Mouse (Mus musculus) gastrocnemius, postnatal 25 days (tissue): ENCODE data around the gene Slc16a10. TPM values are rescaled to one million over a fixed set of nuclear protein-coding genes. Genes with fewer than 3 reads are reported as not detected.

ENCODE experiments used
- DNase-seq: peaks from one replicate; pipeline ENCODE4 v3.0.0; 2022
- total RNA-seq, 2 experiments: library from RNA; stranded (reverse); gene quantifications; 1 replicate in 1 of 2; 2 replicates in 1 of 2; pipeline ENCODE4 v1.2.3; 2021

The Slc16a10 gene
- total RNA-seq, 2 experiments from 2014 or later, result 24.1 to 39.7 TPM

DNA sequence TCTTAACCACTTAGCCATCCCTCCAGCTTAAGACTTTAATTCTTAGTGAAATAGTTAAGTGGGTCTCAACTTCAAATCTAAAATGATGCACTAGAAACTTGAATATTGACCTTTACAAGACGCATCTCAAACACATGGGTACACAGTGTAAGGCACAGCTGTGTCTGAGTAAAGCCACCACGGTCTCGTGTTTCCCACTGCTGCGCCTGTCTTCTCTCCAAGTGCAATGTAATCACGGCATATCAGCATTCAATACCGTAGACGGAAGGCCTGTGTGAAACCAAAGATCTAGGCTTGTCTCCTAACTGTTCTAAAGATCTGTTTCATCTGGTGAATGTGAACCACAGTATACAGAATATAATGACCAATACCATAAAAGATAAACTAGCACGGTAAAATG lies 33.1 kb downstream of the Slc16a10 start:
- DNase-seq, result peak; percentile 46

DNA sequence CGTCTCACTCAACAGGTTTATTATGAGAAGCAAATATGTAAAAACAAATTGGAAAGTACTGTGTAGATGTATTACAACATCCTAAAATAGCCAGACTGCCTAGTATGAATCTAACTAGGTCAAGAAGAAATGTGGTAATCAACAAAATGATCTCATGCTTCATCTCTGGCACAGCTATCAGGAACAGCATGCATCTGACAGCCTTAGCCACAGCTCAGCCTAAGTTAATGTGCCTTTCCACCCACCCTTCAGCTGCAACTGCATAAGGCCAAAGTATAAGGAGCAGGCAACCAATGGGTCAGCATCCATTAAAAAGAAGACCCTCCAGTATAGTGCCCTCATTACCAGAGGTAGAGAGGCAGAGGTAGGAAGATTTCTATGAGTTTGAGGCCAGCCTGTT lies 34.1 kb downstream of the Slc16a10 start:
- peak; percentile 36 for DNase-seq

DNA sequence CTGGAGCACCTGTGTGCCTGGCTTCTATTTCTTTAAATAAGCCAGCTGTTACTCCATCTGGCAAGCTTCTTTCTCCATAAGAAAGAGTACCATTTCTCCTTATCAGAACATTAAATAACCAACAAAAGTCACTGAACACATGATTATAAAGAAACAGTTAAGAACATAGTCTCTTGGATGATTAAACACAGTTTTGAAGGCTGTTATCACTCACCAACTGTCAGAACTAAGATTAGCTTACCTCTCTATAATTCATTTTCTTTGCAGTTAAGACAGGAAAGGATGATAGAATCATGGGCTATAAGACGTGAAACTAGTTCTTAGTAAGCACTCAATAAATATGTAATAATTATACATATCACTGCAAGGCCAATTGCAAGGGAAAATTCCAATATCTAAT lies 36.9 kb downstream of the Slc16a10 start:
- DNase-seq, result no peak

DNA sequence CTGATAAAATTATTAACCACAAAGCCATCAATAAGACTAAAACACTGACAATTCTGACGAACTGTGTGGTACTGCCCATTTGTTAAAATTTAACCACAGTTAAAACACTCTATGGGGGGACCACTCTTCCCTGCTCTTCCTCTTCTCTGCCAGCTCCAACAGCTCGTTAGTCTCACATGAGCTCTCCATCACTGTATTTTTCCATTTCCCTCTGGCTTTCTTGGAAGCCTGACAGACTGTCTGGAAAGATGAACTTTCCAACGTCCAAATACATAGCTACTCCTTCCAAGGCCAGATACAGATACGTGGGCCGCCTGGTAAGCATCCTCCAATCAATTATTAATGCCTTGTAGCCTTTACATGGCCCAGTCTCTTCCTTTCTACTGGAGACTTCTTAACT lies 38.3 kb downstream of the Slc16a10 start:
- no peak for DNase-seq

DNA sequence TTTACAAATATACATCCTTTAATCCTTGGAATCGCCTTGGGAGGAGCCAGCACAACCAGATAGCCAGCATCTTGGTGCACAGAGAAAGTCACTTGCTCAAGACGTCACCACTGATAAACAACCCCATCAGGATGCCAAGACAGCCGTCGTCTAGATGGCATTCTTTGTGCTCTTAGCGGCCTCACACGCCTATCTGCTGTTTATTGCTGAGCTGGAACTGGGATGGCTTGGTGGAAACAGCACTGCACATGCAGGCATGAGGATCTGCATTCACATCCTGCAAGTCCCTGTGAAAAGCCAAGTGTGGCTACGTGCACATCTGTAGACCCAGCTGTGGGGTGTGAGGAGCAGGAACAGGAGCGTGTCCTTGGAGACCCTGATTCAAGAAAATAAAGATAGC lies 39.1 kb downstream of the Slc16a10 start:
- DNase-seq, result no peak

DNA sequence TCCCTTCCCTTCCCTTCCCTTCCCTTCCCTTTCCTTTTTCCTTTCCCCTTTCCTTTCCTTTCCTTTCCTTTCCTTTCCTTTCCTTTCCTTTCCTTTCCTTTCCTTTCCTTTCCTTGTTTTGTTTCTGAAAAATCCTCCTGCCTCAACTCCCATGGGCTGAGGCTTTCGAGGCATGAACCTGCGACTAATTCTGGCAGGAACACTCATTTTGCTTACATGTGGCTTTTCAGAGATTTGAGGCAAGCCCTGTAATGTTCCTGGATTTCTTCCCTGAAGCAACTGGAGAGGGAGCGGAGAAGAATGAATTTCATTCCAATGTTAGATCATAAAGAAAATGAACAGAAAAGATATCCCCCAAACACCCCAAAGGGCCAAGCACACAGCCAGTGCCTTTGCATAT lies 39.9 kb downstream of the Slc16a10 start:
- DNase-seq, result no peak

DNA sequence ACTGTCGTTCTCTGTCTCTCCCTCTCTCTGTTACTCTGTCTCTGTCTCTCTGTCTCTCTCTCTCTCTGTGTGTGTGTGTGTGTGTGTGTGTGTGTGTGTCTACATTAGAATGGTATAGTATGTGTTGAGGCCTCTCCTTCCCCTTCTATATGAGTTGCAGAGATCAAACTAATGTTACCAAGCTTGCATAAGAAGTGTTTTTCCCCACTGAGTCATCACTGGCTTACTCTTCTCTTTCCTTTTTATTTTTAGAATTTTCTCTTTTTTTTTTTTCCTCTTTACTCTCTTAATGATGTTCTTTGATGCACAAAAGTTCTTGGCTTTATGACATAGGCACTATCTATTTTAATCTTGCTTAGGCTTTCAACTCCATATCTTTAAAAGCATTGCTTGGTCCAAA lies 43.6 kb downstream of the Slc16a10 start:
- no peak for DNase-seq

DNA sequence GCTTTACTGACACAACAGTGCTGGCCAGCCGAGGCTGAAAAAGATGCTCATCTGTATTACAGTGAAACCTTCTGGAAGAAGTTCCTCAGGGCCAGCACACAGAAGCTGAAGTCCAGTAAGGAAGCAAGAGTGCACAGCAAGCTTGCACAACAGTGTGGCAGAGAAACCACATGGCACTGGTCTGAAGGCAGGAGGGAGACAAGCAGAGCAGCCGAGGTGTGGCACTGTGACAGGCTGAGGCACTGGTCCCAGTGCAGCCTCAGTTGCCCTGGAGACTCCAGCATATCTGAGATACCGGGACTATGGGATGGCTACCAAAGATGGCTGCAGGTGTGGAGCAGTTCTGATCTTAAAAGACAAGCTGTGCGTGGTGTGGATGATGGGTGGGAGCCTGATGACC lies 44.5 kb downstream of the Slc16a10 start:
- no peak for DNase-seq

DNA sequence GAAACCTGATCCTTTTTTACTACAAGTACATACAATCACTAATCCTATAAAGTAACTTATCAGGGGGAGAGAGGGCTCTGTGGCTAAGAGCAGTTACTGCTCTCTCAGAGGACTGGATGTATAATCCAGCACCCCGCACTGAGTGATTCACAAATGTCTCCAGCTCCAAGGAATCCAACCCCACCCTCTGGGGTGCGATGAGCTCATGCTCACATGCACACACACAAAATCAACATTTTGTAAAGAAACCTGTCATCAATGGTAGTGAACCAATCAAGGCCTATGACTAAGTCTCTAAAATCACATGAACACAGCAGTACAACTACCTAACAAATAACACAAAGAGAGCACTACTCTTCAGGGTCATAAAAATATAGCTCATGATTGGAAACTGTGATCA lies 47.3 kb downstream of the Slc16a10 start:
- no peak for DNase-seq

DNA sequence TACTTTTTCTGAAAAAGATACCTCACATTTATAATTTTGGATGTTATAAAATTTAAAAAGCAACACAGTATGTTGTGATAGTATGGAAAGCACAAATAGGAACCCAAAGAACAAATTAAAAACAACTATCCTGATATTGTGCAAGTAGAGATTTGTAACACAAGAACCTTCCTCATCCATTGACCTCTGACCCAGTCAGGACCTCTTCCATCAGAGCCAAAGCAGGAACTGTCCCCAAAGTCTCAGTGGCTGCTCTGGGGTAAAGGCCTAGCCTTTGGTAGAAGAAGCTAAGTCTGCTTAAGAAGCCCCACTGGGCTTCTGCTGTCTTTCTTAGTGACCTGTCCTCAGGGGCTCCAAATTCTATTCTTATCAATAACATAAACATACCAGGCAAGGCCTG lies 48.5 kb downstream of the Slc16a10 start:
- DNase-seq, result no peak

DNA sequence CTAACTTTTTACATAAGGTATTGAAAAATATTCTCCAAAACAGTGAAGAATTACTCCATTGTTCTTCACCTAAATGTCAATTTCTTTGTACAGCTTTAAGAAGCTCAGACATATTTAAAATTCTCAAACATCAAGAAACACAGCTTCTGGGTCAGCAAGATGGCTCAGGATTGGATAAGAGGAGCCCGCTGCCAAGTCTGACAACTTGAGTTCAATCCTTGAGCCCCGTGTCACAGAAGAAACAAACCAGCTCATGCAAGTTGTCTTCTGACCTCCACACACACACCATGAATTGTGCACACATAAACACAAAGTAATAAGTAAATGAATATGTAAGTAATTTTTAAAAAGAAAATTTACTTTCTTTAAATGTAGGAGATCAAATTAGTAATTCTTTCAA lies 50.6 kb downstream of the Slc16a10 start:
- DNase-seq, result no peak

DNA sequence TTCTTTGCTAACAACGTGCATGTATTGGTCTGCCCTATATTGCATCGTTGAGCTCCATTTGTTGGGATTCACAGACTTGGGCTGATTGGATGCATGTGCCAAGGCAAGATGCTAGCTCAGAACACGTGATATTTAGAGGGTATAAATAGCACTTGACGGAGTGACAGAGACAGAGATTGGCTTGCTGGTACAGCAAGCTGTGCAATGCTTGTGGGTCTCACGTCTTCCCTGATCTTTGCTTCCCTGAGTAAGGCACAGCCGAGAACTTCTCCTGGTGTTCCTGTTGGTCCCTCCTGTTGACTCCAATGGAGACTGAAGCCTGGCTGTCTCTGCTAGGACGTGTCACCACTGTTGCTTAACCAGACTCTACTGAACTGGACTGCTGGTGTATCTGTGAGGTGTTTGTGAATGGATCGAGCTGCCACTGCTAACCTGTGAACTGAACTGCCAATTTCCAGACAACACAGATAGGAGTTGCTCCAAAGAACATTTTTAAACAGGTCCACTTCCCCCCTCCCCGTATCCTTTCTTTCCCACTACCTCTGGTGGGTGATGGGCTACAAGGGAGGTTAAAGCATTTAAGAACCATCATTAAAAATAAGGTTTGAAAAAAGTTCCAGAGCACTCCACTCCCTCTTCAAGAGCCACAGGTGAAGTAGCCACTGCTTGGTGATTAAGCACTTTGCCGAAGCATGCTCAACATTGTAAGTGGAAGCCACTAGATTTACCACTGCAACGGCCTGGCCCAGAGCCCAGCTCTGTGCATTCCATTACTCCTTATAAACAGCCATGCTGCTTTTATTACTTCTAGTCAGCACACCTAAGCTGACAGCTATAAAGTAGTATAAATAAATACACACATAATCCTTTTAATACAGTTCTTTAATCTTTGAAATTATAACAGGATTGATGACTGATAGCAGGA lies 51.3 kb downstream of the Slc16a10 start:
- no peak for DNase-seq

DNA sequence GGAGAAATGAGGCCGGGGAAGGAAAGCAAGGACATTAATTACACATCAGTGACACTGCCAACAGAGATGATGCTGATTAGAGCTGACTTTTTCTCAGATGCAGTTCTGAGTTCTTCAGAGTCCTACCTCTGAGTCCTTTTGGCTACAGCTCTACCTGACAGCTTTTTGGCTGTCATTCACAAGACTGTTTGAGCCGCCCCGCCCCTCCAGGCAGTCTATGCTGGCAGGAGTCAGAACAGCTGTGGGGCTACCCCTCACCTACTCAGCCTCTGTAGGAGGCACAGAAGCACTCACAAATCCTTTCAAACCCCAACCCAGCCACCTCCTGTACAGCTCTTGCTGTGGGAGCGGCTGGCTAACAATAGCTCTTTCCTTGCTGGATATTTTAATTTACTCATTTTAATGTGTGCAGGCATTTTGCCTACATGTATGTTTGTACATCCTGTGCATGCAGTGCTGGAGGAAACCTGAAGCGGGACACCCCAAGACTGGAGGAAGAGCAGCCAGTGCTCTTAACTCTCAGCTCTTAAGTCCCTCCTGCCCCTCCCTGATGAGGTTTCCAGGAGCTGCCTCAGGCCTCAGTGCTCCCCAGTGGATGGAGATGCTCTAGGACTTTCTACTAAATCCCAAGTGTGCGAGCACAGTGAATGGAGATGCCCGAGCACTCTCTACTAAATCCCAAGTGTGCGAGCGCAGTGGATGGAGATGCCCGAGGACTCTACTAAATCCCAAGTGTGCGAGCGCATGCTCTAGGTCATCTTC lies 57.5 kb downstream of the Slc16a10 start:
- peak; percentile 68 for DNase-seq

DNA sequence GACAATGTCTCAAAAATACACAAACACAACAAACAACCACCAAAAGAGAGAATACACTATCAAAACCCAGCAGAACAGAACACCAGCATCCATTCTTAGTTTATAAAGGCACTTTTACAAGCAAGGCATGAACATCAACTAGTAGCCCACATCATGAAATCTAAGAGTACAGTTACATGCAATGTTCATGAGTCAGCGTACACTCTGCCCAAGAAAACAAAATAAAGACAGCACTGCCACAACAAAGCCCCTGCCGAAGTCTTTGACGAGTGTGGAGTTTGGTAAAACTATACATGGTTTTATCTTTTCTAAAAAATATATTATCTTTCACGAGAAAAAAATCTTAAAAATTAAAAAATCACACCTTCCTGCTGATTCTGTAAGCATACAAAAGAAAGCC lies 58.5 kb downstream of the Slc16a10 start:
- no peak for DNase-seq

DNA sequence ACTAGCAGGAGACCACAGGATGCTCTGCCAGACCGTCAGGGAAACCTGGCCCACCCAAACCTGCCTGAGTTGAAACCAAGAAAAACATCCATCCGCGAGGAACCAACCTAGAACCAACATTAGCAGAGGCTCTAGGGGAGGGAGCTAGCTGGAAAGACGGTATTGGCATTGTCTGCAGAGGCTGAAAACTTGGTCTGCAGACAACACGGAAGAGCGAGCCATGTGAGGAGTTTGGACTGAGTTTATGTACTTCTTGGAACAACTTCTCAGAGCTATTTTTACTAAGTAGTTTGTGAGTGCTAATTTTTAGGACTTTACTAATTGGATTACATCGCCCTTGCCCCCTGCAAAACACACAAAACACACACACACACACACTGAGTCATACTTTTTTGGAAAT lies 59.4 kb downstream of the Slc16a10 start:
- no peak for DNase-seq

DNA sequence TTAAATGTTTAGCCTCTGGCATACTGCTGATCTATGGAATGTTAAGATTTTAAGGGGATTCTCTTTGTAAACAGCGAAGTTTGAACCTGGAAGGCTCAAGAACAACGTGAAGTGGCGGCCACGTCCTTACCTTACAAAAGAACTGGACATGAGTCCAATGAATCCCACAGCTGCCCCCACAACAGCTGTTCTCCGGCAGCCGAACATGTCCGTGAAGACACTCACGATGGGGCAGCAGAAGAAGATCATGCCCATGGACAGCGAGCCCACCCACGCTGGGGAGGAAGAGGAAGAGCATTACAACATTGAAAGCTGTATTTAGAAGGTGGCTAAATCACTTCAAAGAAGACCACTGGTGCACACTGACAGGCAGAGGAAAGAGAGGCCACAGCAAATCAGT lies 61.5 kb downstream of the Slc16a10 start:
- no peak for DNase-seq

DNA sequence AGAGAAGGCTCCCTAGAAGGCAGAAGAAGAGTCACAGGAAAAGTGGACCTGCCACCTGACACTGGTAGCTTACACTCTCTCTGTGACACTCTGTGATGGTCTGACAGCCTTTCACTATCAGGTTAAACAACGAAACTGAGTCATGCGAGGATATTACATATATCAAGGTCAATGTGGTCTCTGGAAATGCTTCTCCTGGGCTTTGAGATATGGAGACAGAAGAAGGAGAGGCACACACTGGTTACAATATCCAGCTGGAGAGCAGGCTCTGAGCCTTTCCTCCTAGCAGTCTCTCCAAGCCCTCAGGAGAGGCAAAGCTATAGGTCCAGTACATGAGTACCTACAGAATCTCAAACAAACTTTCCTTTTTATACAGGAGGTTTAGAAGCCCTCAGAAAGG lies 62.8 kb downstream of the Slc16a10 start:
- DNase-seq, result no peak

DNA sequence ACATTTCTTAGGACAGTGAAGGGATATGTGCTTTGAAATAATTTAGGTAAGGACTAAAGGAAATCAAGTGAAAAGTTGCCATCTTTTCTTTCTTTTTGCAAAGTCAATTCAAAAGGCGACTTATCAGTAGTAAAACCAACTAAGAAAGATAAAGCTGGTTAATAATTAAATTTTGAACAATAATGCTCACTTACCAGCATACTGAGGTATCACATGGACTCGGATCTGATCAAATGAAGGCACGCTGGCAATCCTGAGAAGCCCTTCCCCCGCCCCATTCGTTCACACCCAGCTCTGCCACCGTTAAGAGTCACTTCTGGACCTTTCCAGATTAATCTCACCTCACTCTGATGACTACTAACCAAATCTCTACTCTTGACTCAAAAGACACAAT lies 64.1 kb downstream of the Slc16a10 start:
- no peak for DNase-seq

DNA sequence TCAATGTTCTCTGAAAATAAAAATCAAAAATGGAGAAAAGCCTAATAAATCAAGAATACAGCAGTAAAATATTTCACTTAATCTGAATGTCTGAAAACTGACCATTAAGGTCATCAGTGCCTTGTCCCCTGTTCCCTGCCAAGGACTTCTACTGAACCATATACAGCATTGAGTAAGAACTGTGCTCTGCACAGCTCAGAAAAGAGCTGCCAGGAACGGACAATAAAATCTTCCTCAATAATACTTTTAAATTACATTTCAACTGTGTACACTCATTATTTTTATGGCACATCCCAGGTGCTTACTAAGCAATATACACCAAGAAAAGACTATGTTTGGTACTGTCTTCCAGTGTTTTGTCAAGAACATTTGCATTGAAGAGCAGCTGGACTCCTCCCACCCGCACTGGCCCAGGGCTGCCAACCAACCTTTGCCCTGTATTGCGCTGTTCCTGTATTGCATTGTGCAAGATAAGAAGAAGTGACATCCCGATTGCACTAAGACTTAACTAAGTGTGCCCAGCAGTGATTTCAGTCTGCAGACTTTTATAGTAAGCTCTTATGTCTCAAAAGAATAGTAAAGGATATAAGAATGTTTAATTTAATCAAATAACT lies 64.6 kb downstream of the Slc16a10 start:
- DNase-seq, result no peak

DNA sequence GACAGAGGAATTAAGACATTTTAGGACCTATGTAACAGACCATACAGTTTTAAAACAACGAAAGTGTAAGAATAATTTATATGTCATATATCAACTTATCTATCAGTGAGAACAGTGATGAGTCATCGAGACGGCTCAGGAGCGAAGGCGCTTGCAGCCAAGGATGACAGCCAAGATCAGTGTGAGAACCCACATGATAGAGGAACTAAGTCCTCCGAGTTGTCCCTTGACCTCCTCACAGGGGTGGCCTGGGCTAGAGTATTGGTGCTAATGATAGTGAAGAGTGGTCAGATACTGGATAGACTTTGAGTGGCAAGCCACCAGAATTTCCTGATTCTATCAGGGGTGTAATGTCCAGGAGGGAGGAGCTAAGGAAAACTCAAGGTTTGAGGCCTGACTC lies 68.5 kb downstream of the Slc16a10 start:
- DNase-seq, result no peak

DNA sequence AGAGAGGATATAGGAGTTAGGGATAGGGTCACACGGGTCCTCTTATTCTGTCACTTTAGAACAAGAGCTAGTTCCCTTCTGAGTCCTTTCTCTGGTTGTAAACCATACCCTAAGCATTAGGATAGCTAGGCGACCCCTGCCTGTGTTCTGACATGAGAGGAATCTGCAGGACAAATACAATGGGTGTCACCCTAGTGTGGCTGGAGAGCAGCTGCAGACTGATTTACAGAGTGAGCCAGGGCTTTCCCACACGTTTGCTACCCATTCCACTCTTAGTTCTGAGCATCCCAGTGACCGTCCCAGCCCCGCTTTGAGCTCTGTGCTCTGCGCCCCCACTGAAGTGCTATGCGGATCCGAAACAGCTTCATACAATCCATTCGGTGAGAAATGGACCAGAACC lies 71.4 kb downstream of the Slc16a10 start:
- DNase-seq, result no peak

DNA sequence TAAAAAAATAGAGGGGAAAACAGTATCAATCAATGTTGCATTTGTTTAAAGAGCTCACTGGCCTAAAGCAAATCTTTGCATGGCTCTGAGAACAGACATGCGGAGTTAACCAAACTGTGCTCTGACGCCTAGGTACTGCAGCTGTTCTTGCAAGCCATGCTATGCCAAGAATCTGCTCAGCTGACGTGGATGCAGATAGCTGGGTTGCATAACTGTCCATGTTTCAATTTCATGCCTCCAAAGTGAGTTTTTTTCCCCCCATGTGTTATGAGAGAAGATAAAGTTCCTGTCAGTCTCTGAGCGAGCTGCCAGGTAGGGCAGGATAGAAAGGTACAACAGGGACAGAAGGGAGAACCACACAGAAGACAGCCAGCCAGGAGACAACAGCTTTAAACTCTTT lies 72.8 kb downstream of the Slc16a10 start:
- peak; percentile 53 for DNase-seq

DNA sequence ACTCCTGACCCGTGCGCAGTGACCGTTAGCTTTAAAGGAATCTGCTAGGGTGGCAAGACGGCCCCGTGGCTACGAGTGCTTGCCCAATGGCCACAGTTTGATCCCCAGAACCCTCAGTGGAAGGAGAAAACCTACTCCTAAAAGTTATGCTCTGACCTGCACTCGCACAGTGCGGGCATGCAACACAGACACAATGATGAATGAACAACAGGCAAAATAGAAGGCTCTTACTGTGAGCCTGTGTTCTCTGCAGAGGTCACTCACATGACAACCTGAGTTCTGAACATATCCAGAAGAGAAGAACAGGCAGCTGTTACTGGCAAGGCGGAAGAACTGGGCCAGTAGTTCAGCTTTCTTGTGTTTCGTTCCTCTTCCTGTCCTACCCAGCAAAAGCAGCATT lies 73.5 kb downstream of the Slc16a10 start:
- DNase-seq, result no peak
